Mouse (Mus musculus): ENCODE measurements around the gene Me1. TPM values are rescaled to one million over a fixed set of nuclear protein-coding genes. Genes with fewer than 3 reads are reported as not detected.

Gene Me1
- polyA plus RNA-seq, 1 experiment from 2014 or later, result 10.3 TPM

DNA sequence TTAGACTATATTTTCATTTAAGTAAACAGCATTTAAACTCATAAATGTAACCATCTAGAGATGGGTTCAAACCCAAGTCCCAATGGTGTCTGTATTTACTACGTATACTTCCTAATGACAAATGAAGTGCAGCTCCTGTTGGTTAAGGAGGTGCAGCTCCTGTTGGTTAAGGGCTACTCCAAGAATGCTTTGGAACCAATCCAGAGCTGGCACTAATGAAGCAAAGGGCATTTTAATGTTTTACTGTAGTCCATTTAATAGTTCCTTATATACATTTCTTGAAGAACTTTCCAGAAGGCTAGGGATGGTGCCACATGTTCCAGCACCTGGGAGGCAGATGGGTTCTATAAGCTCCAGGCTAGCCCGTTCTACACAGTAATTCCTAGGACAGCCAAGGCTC, 20.3 kb downstream of the Me1 start:
- Histone ChIP-seq H3K9me3 (ENCODE audit: low read length) (no peaks in the 10 kb centered on the region), H3K4me2 (ENCODE audit: low read depth, low read length) (no peak overlapping the region), H3K9ac (replicated peaks) (no peak overlapping the region), H3K27me3 (ENCODE audit: insufficient read depth, low read length) (no peaks in the 10 kb centered on the region), H3K4me1 (ENCODE audit: insufficient read depth) (peaks cover 3% of the 10 kb centered on the region; the same call in 1 of the 2 replicates), H3K27ac (ENCODE audit: low read depth) (no peak overlapping the region), H3K4me3 (ENCODE audit: low read depth, low read length) (no peak overlapping the region), H3K36me3 (replicated peaks; ENCODE audit: insufficient read depth, low read length) (no peaks in the 10 kb centered on the region)
- WGBS (ENCODE audit: insufficient replicate concordance), result 71% methylated on average over 2 of the region's 2 CpGs
- no peak for TF ChIP-seq EP300 (IDR thresholded peaks at IDR 0.05; ENCODE audit: low read depth)
- no peak for TF ChIP-seq CTCF (IDR thresholded peaks at IDR 0.05; ENCODE audit: low read depth)
- DNase-seq, result no peak
- no peak for ATAC-seq

DNA sequence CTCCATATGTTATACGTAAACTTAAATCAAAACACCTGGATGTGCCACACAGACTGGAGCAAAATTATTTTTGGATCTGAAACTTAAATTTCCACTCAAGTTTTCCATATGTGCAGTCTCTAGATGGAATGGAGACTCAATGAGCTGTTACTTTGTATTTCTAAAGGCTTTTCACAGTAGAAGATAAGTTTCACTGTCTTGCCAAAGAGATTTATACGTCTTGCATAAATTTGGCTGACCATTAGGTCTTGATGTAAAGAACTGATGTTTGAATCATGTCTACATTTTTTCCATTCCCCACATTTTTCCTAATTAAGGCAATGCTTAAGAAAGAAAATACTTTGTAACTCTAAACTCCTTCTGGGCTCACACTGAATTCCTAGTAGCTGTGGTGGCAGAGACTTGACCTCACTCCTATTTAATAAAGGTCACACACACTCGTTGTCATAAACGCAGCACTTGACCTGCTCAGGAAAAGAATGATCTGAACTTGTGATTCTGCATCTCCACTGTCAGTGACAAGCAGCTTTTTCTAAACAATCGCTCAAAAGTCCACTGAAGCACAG, 22.8 kb downstream of the Me1 start:
- ATAC-seq, result no peak
- 65% methylated on average over 5 of the region's 5 CpGs for WGBS (ENCODE audit: insufficient replicate concordance)
- TF ChIP-seq EP300 (IDR thresholded peaks at IDR 0.05; ENCODE audit: low read depth) (no peak), CTCF (IDR thresholded peaks at IDR 0.05; ENCODE audit: low read depth) (no peak)

DNA sequence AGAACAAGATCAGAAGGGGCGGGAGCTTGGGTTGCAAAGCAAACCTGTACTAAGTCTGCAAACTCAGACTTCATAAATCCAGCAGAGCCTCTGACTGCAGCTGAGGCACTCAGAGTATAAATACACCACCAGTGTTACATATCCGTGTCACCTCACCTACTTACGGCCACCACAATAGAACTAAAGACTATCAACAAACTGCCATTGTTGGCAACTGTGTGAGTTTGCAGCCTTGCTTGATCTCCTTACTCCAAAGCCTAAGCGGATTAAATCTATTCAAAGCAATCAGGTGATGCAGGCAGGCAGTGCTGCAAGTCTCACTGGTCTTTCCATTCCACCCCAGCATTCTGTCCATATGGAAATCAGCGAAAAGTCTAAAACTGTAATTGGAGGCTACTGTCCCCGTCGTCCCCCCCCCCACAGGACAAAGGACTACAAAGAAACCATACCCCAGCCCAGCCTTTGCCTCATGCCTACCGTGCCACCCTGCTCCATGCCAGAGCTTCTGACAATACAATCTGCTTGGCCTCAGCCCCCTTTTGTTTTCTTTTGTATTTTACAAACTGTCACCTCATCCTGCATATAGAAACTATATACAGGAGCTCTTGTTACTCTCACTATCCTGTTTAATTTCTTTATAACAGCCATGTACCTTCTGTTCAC, 27.0 kb downstream of the Me1 start:
- no peaks in the 10 kb centered on the region for H3K36me3 ChIP-seq (replicated peaks; ENCODE audit: insufficient read depth, low read length)
- DNase-seq, result no peak

More for the DNA sequence above, 22.8 kb downstream of the Me1 start:
- no peaks in the 10 kb centered on the region for H3K27me3 ChIP-seq (ENCODE audit: insufficient read depth, low read length)
- no peak for DNase-seq
- H3K27ac ChIP-seq (ENCODE audit: low read depth), result no peak overlapping the region
- H3K4me2 ChIP-seq (ENCODE audit: low read depth, low read length), result no peak overlapping the region
- H3K4me1 ChIP-seq (ENCODE audit: insufficient read depth), result no peaks in the 10 kb centered on the region
- H3K9me3 ChIP-seq (ENCODE audit: low read length), result no peaks in the 10 kb centered on the region
- H3K4me3 ChIP-seq (ENCODE audit: low read depth, low read length), result no peak overlapping the region
- no peaks in the 10 kb centered on the region for H3K36me3 ChIP-seq (replicated peaks; ENCODE audit: insufficient read depth, low read length)
- no peak overlapping the region for H3K9ac ChIP-seq (replicated peaks)

DNA sequence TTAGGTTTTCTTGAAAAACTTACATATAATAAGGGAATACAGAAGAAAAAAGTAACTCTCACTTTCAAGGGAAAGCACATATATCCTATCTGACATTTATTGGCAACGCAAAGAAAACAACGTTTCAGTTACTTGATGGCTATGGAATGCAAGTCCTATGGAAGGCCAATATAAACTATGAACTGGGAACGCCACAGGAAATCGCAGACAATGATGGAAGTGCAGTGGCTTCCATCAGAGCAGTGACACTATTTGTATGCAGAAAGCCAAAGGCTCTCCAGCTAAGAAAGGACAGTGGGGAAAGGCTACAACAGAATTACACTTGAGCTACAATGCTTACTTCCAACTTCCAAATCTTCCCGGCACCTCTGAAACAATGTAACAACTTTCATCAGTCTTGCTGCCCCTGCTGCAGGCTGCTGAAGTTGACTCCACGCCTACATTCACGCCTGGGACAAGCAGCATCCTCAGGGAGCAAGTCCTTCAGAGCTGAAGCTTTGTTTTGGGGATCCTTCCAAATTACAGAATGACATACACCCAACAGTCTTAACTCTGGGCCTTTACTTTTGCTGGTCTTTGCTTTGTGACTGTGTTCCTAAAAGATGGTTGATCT, 28.5 kb downstream of the Me1 start:
- WGBS (ENCODE audit: insufficient replicate concordance), result 77% methylated on average over 7 of the region's 7 CpGs
- no peak for DNase-seq
- Histone ChIP-seq H3K27ac (ENCODE audit: low read depth) (no peak overlapping the region), H3K36me3 (replicated peaks; ENCODE audit: insufficient read depth, low read length) (no peaks in the 10 kb centered on the region), H3K27me3 (ENCODE audit: insufficient read depth, low read length) (no peaks in the 10 kb centered on the region), H3K4me2 (ENCODE audit: low read depth, low read length) (no peak overlapping the region), H3K9me3 (ENCODE audit: low read length) (no peaks in the 10 kb centered on the region), H3K9ac (replicated peaks) (no peak overlapping the region), H3K4me1 (ENCODE audit: insufficient read depth) (no peaks in the 10 kb centered on the region), H3K4me3 (ENCODE audit: low read depth, low read length) (no peak overlapping the region)
- ATAC-seq, result no peak
- no peak for TF ChIP-seq CTCF (IDR thresholded peaks at IDR 0.05; ENCODE audit: low read depth)
- TF ChIP-seq EP300 (IDR thresholded peaks at IDR 0.05; ENCODE audit: low read depth), result no peak

More for the DNA sequence above, 27.0 kb downstream of the Me1 start:
- 63% methylated on average over 8 of the region's 8 CpGs for WGBS (ENCODE audit: insufficient replicate concordance)
- Histone ChIP-seq H3K9ac (replicated peaks) (no peak overlapping the region), H3K4me3 (ENCODE audit: low read depth, low read length) (no peak overlapping the region), H3K27me3 (ENCODE audit: insufficient read depth, low read length) (no peaks in the 10 kb centered on the region), H3K4me1 (ENCODE audit: insufficient read depth) (no peaks in the 10 kb centered on the region), H3K9me3 (ENCODE audit: low read length) (no peaks in the 10 kb centered on the region), H3K4me2 (ENCODE audit: low read depth, low read length) (no peak overlapping the region), H3K27ac (ENCODE audit: low read depth) (no peak overlapping the region)
- no peak for TF ChIP-seq CTCF (IDR thresholded peaks at IDR 0.05; ENCODE audit: low read depth)
- ATAC-seq, result no peak

DNA sequence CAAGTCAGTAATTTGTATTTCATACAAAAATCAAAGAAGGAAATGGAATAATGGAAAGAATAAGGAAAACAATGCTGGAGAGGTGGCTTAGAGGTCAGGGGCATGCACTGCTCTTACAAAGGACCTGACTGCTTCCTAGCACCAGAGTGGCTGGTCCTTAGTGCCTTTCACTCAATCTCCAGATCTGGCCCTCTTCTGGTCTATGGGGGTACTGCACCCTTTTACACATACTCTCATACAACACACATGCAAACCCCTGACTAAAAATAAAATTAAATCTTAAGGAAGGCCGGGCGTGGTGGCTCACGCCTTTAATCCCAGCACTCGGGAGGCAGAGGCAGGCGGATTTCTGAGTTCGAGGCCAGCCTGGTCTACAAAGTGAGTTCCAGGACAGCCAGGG, 34.1 kb downstream of the Me1 start:
- Histone ChIP-seq H3K4me2 (ENCODE audit: low read depth, low read length) (no peak overlapping the region), H3K4me1 (ENCODE audit: insufficient read depth) (no peaks in the 10 kb centered on the region), H3K36me3 (replicated peaks; ENCODE audit: insufficient read depth, low read length) (no peaks in the 10 kb centered on the region), H3K27ac (ENCODE audit: low read depth) (no peak overlapping the region), H3K27me3 (ENCODE audit: insufficient read depth, low read length) (no peaks in the 10 kb centered on the region), H3K4me3 (ENCODE audit: low read depth, low read length) (no peak overlapping the region), H3K9ac (replicated peaks) (no peak overlapping the region), H3K9me3 (ENCODE audit: low read length) (no peaks in the 10 kb centered on the region)
- 85% methylated on average over 6 of the region's 6 CpGs for WGBS (ENCODE audit: insufficient replicate concordance)
- TF ChIP-seq EP300 (IDR thresholded peaks at IDR 0.05; ENCODE audit: low read depth) (no peak), CTCF (IDR thresholded peaks at IDR 0.05; ENCODE audit: low read depth) (peak; percentile 50)
- ATAC-seq, result no peak
- no peak for DNase-seq

DNA sequence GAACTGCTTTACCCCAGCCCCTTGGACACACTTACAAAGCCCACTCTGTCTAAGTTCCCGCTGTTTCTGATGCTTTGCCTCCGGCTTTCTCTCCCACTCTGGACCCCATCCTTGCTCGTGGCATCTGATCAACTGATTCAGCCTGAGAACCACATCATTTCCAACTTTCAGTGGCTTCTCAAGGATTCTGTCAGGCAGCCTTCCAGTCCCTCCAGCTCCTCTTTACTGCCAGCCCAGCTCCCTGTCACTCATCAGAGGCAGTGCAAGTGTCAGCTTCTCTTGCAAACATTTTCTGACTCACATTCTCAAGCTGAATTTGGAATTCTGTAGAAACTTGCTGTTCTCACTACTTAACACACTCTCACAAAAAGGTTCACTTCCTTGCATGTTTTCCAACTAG, 34.5 kb downstream of the Me1 start:
- Histone ChIP-seq H3K9ac (replicated peaks) (no peak overlapping the region), H3K27ac (ENCODE audit: low read depth) (no peak overlapping the region), H3K4me2 (ENCODE audit: low read depth, low read length) (no peak overlapping the region), H3K36me3 (replicated peaks; ENCODE audit: insufficient read depth, low read length) (no peaks in the 10 kb centered on the region), H3K4me3 (ENCODE audit: low read depth, low read length) (no peak overlapping the region), H3K27me3 (ENCODE audit: insufficient read depth, low read length) (no peaks in the 10 kb centered on the region), H3K9me3 (ENCODE audit: low read length) (no peaks in the 10 kb centered on the region), H3K4me1 (ENCODE audit: insufficient read depth) (no peaks in the 10 kb centered on the region)
- DNase-seq (no peak), ATAC-seq (no peak)
- TF ChIP-seq EP300 (IDR thresholded peaks at IDR 0.05; ENCODE audit: low read depth) (no peak), CTCF (IDR thresholded peaks at IDR 0.05; ENCODE audit: low read depth) (no peak)
- WGBS (ENCODE audit: insufficient replicate concordance), result 89% methylated on average over 3 of the region's 3 CpGs

All from liver, postnatal 0 days (tissue).